Mouse (Mus musculus) naive thymus-derived CD4-positive, alpha-beta T cell, adult 5 months (primary cell): ENCODE data around the gene Spint2. TPM values are rescaled to one million over a fixed set of nuclear protein-coding genes. Genes with fewer than 3 reads are reported as not detected.

Experiments used
- polyA plus RNA-seq: library from polyadenylated mRNA; unstranded; fragments of 100-300 nt; shearing (Covaris generic); gene quantifications from one replicate; pipeline ENCODE4 v1.2.1, GENCODE M21; 2017

Spint2 gene
- polyA plus RNA-seq: 154 TPM

GRCm38 (mm10) chr7:29281201-29282073 lies at the start of gene Spint2:
Gene Spint2 (minus strand): TSS chr7:29281912.

GRCm38 (mm10) chr7:29303738-29304462 lies 22.2 kb upstream of the Spint2 start, which contains the start of gene Dpf1:
Gene Dpf1 (plus strand): TSS chr7:29303951.

GRCm38 (mm10) chr7:29288942-29289638 lies 7.4 kb upstream of the Spint2 start, which contains the start of gene Ppp1r14a:
Gene Ppp1r14a (plus strand): TSS chr7:29289308.

GRCm38 (mm10) chr7:29248261-29248841 lies 33.4 kb downstream of the Spint2 start, which contains the start of gene 2200002D01Rik:
Gene 2200002D01Rik (minus strand): TSS chr7:29248466.

GRCm38 (mm10) chr7:29238019-29238967 lies 43.4 kb downstream of the Spint2 start, which contains the start of gene Yif1b:
Gene Yif1b (plus strand): TSS chr7:29238329.

GRCm38 (mm10) chr7:29232247-29233013 lies 49.3 kb downstream of the Spint2 start, which contains the start of gene Kcnk6:
Gene Kcnk6 (minus strand): TSS chr7:29232515.

GRCm38 (mm10) chr7:29213675-29214082 lies 68.0 kb downstream of the Spint2 start, which contains the start of gene Catsperg1:
Gene Catsperg1 (minus strand): TSS chr7:29214035.

Other genes starting within 250 kb of the Spint2 start
- 0.02 TPM for gene Ryr1, start 156.7 kb downstream of the Spint2 start, polyA plus RNA-seq
- 0.92 TPM for gene Rasgrp4, start 147.1 kb downstream of the Spint2 start, polyA plus RNA-seq
- 72.0 TPM for gene Fam98c, start 125.7 kb downstream of the Spint2 start, polyA plus RNA-seq
- 0.14 TPM for gene Ggn, start 111.7 kb downstream of the Spint2 start, polyA plus RNA-seq
- gene Spred3, start 111.5 kb downstream of the Spint2 start, polyA plus RNA-seq: not detected
- gene Psmd8, start 101.2 kb downstream of the Spint2 start, polyA plus RNA-seq: 210 TPM
- 1.3 TPM for gene Catsperg1, start 67.9 kb downstream of the Spint2 start, polyA plus RNA-seq
- 0.42 TPM for gene Kcnk6, start 49.4 kb downstream of the Spint2 start, polyA plus RNA-seq
- 40.5 TPM for gene Yif1b, start 43.6 kb downstream of the Spint2 start, polyA plus RNA-seq
- 2.0 TPM for gene 2200002D01Rik, start 33.4 kb downstream of the Spint2 start, polyA plus RNA-seq
- gene Ppp1r14a, start 7.4 kb upstream of the Spint2 start, polyA plus RNA-seq: not detected
- gene Dpf1, start 22.0 kb upstream of the Spint2 start, polyA plus RNA-seq: not detected
- gene Sipa1l3, start 236.7 kb upstream of the Spint2 start, polyA plus RNA-seq: 10.8 TPM